Mouse (Mus musculus) lung, postnatal 0 days (tissue): ENCODE results near the gene Krtap13-1. TPM values are rescaled to one million over a fixed set of nuclear protein-coding genes. Genes with fewer than 3 reads are reported as not detected.

Experiments
- ATAC-seq: fragments of 200-750 bp; cut with Nextera tagmentation; 2 replicates; pipeline ENCODE4 v1.8.0; 2017; ENCODE audit warnings: moderate library complexity
- DNase-seq: peaks from one replicate; pipeline ENCODE4 v3.0.0-alpha.2; 2016; ENCODE audit warnings: low spot score
- H3K27ac ChIP-seq: fragments of 300-500 bp; sonication (generic); 2 replicates; pipeline ENCODE4 v1.5.1; 2014; ENCODE audit warnings: antibody characterized with exemption, mild to moderate bottlenecking, low read length, mixed read lengths
- H3K27me3 ChIP-seq: fragments of 300-500 bp; sonication (generic); replicated peaks from 2 replicates; pipeline ENCODE4 v1.6.1; 2014; ENCODE audit warnings: low read length, mixed read lengths; ENCODE audit not compliant: insufficient read depth
- H3K36me3 ChIP-seq: fragments of 300-500 bp; sonication (generic); 2 replicates; pipeline ENCODE4 v1.6.1; 2014; ENCODE audit warnings: low read length, mixed read lengths; ENCODE audit not compliant: insufficient read depth
- H3K4me1 ChIP-seq: fragments of 300-500 bp; sonication (generic); 2 replicates; pipeline ENCODE4 v1.6.1; 2014; ENCODE audit warnings: antibody characterized with exemption, low read depth, low read length, mixed read lengths; ENCODE audit not compliant: insufficient read depth
- H3K4me2 ChIP-seq: fragments of 300-500 bp; sonication (generic); replicated peaks from 2 replicates; pipeline ENCODE4 v1.6.1; 2014; ENCODE audit warnings: low read depth, mild to moderate bottlenecking, low read length, moderate library complexity, mixed read lengths
- H3K4me3 ChIP-seq: fragments of 300-500 bp; sonication (generic); 2 replicates; pipeline ENCODE4 v1.5.1; 2014; ENCODE audit warnings: low read depth, low read length
- H3K9ac ChIP-seq: fragments of 300-500 bp; sonication (generic); replicated peaks from 2 replicates; pipeline ENCODE4 v1.6.1; 2014; ENCODE audit warnings: low read depth, mild to moderate bottlenecking
- H3K9me3 ChIP-seq: fragments of 300-500 bp; sonication (generic); 2 replicates; pipeline ENCODE4 v1.6.1; 2016; ENCODE audit warnings: low read length, mixed read lengths
- CTCF ChIP-seq: IDR thresholded peaks from 2 replicates; pipeline ENCODE4 v1.5.1; 2016; ENCODE audit warnings: antibody characterized with exemption, mild to moderate bottlenecking
- EP300 ChIP-seq: IDR thresholded peaks from 2 replicates; pipeline ENCODE4 v1.6.1; 2016; ENCODE audit warnings: antibody characterized with exemption, mild to moderate bottlenecking, control low read depth
- WGBS: fragments of 180-500 bp; shearing (Covaris S2); extraction: QIAGEN DNeasy Blood & Tissue Kit; methylation state at CpG from one replicate; pipeline ENCODE4 v1.1.7; 2014; 5-methylcytosine and 5-hydroxymethylcytosine counted together
- polyA plus RNA-seq: library from polyadenylated mRNA; unstranded; fragments of >200 nt; fragmentation: Nextera tagmentation; extraction: Ambion mirVana; gene quantifications from 2 replicates; pipeline ENCODE4 v1.2.1, GENCODE M21; 2015

Gene Krtap13-1
- polyA plus RNA-seq, 1 experiment from 2014 or later, result not detected

DNA sequence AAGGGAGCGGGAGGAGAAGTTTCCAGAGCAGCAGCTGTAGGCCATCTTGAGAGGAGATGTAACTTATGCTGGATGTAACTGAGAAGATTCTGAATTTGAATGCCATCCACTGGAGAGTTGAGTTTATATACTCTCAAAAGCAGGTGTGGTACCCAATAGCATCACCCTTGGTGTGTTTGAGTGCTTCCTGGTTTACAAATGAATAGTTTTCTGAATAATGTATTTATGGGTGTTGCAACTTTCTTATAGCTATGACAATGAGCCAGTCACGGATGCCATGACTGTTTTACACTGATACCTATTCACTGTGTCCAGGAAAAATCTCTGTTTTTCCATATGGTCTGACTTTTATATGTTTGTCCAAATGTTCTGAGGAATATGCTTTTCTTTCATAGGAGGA lies 45.4 kb downstream of the Krtap13-1 start, which contains the start of gene 2310057N15Rik:
Gene 2310057N15Rik (minus strand): TSS at position 101 of the 400 bp plus-strand sequence.
- H3K4me1 ChIP-seq, result no peaks in the 10 kb centered on the region
- H3K27me3 ChIP-seq, result no peaks in the 10 kb centered on the region
- WGBS, result 85% methylated on average over 2 of the region's 2 CpGs
- no peak within 1 kb of the TSS for H3K4me3 ChIP-seq
- no peak within 1 kb of the TSS for H3K9ac ChIP-seq
- H3K9me3 ChIP-seq, result no peaks in the 10 kb centered on the region
- no peak for TF ChIP-seq CTCF
- no peak for TF ChIP-seq EP300
- no peak for ATAC-seq
- DNase-seq, result no peak
- H3K36me3 ChIP-seq, result no peaks in the 10 kb centered on the region
- no peak within 1 kb of the TSS for H3K4me2 ChIP-seq
- no peak within 1 kb of the TSS for H3K27ac ChIP-seq

DNA sequence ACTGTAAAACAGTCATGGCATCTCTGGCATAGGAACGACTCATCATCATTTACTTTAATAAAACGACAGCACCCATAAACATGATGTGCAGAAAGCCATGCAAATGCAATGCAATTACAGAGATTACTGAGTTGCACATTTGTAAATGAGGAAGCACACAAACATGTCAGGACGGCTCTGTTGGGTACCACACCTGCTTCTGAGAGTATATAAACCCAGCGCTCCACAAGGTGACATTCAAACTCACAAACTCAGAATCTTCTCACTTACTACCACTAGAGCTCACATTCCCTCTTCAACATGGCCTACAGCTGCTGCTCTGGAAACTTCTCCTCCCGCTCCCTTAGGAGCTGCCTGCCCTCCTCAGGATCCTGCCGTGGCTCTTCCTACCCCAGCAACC lies 48.9 kb downstream of the Krtap13-1 start, which contains the start of gene Gm5965:
Gene Gm5965 (plus strand): TSS at position 301 of the 400 bp plus-strand sequence.
- Histone ChIP-seq H3K4me3 (no peak within 1 kb of the TSS), H3K4me2 (no peak within 1 kb of the TSS), H3K27ac (no peak within 1 kb of the TSS), H3K27me3 (no peaks in the 10 kb centered on the region), H3K9me3 (no peaks in the 10 kb centered on the region), H3K9ac (no peak within 1 kb of the TSS), H3K36me3 (no peaks in the 10 kb centered on the region), H3K4me1 (no peaks in the 10 kb centered on the region)
- 78% methylated on average over 5 of the region's 6 CpGs for WGBS
- no peak for DNase-seq
- no peak for ATAC-seq
- TF ChIP-seq CTCF, result no peak
- no peak for TF ChIP-seq EP300

Other genes starting within 250 kb of the Krtap13-1 start
- gene Cldn17, start 221.9 kb upstream of the Krtap13-1 start, polyA plus RNA-seq, result not detected in 2 replicates
- 2.1 and 2.3 TPM in 2 replicates for gene Cldn8, start 165.7 kb upstream of the Krtap13-1 start, polyA plus RNA-seq
- not detected in 2 replicates for gene Krtap24-1, start 116.6 kb upstream of the Krtap13-1 start, polyA plus RNA-seq
- gene 2310079G19Rik, start 101.2 kb upstream of the Krtap13-1 start, polyA plus RNA-seq, result not detected in 2 replicates
- not detected in 2 replicates for gene Krtap26-1, start 81.1 kb upstream of the Krtap13-1 start, polyA plus RNA-seq
- not detected in 2 replicates for gene Krtap27-1, start 57.2 kb upstream of the Krtap13-1 start, polyA plus RNA-seq
- not detected in 2 replicates for gene 2310061N02Rik, start 20.9 kb upstream of the Krtap13-1 start, polyA plus RNA-seq
- not detected in 2 replicates for gene Krtap13, start 22.8 kb downstream of the Krtap13-1 start, polyA plus RNA-seq
- not detected in 2 replicates for gene 2310034C09Rik, start 30.0 kb downstream of the Krtap13-1 start, polyA plus RNA-seq
- not detected in 2 replicates for gene 2310057N15Rik, start 45.3 kb downstream of the Krtap13-1 start, polyA plus RNA-seq
- gene Gm5965, start 49.0 kb downstream of the Krtap13-1 start, polyA plus RNA-seq, result not detected in 2 replicates
- gene Gm20741, start 83.4 kb downstream of the Krtap13-1 start, polyA plus RNA-seq, result not detected in 2 replicates
- gene Krtap15, start 91.4 kb downstream of the Krtap13-1 start, polyA plus RNA-seq, result not detected in 2 replicates
- not detected in 2 replicates for gene Krtap14, start 97.3 kb downstream of the Krtap13-1 start, polyA plus RNA-seq
- gene Krtap19-1, start 140.5 kb downstream of the Krtap13-1 start, polyA plus RNA-seq, result not detected in 2 replicates
- not detected in 2 replicates for gene Krtap19-2, start 145.4 kb downstream of the Krtap13-1 start, polyA plus RNA-seq
- gene Krtap19-3, start 149.2 kb downstream of the Krtap13-1 start, polyA plus RNA-seq, result not detected in 2 replicates
- not detected in 2 replicates for gene Krtap19-4, start 156.2 kb downstream of the Krtap13-1 start, polyA plus RNA-seq
- not detected in 2 replicates for gene Krtap19-5, start 167.6 kb downstream of the Krtap13-1 start, polyA plus RNA-seq
- gene Krtap19-9b, start 203.4 kb downstream of the Krtap13-1 start, polyA plus RNA-seq, result not detected in 2 replicates
- not detected in 2 replicates for gene Krtap16-3, start 234.0 kb downstream of the Krtap13-1 start, polyA plus RNA-seq